Mouse (Mus musculus) forebrain, embryonic 13.5 days (tissue): ENCODE measurements at regions not wholly inside any gene's neighbourhood (a gene's known extent, or its start where the extent isn't known, plus 50 kb on each side); places are given as distances from the start of the nearest gene placed in this dataset.
A peak's percentile ranks its signal among the peaks of the same experiment; 100 is the strongest.

Experiments used
- ATAC-seq: fragments of 200-750 bp; cut with Nextera tagmentation; 2 replicates; pipeline ENCODE4 v1.8.0; 2017
- H3K27ac ChIP-seq: fragments of 300-500 bp; sonication (generic); 2 replicates; pipeline ENCODE4 v1.5.1; 2015; ENCODE audit warnings: inconsistent platforms, mild to moderate bottlenecking, moderate library complexity
- H3K27me3 ChIP-seq: fragments of 300-500 bp; sonication (generic); 2 replicates; pipeline ENCODE4 v1.6.1; 2015; ENCODE audit warnings: mild to moderate bottlenecking, inconsistent platforms
- H3K36me3 ChIP-seq: fragments of 300-500 bp; sonication (generic); 2 replicates; pipeline ENCODE4 v1.6.1; 2015; ENCODE audit warnings: mild to moderate bottlenecking, inconsistent platforms; ENCODE audit not compliant: poor library complexity, severe bottlenecking
- H3K4me1 ChIP-seq: fragments of 300-500 bp; sonication (generic); 2 replicates; pipeline ENCODE4 v1.6.1; 2015; ENCODE audit warnings: inconsistent platforms
- H3K4me2 ChIP-seq: fragments of 300-500 bp; sonication (generic); 2 replicates; pipeline ENCODE4 v1.6.1; 2015; ENCODE audit warnings: inconsistent platforms, mild to moderate bottlenecking, moderate library complexity
- H3K4me3 ChIP-seq: fragments of 300-500 bp; sonication (generic); 2 replicates; pipeline ENCODE4 v1.5.1; 2015; ENCODE audit warnings: mild to moderate bottlenecking, inconsistent platforms
- H3K9ac ChIP-seq: fragments of 300-500 bp; sonication (generic); 2 replicates; pipeline ENCODE4 v1.6.1; 2015; ENCODE audit warnings: mild to moderate bottlenecking, inconsistent platforms
- H3K9me3 ChIP-seq: fragments of 300-500 bp; sonication (generic); replicated peaks from 2 replicates; pipeline ENCODE4 v1.6.1; 2016; ENCODE audit warnings: inconsistent platforms
- WGBS: fragments of 180-500 bp; shearing (Covaris S2); methylation state at CpG from one replicate; pipeline ENCODE4 v1.1.7; 2015; 5-methylcytosine and 5-hydroxymethylcytosine counted together

DNA sequence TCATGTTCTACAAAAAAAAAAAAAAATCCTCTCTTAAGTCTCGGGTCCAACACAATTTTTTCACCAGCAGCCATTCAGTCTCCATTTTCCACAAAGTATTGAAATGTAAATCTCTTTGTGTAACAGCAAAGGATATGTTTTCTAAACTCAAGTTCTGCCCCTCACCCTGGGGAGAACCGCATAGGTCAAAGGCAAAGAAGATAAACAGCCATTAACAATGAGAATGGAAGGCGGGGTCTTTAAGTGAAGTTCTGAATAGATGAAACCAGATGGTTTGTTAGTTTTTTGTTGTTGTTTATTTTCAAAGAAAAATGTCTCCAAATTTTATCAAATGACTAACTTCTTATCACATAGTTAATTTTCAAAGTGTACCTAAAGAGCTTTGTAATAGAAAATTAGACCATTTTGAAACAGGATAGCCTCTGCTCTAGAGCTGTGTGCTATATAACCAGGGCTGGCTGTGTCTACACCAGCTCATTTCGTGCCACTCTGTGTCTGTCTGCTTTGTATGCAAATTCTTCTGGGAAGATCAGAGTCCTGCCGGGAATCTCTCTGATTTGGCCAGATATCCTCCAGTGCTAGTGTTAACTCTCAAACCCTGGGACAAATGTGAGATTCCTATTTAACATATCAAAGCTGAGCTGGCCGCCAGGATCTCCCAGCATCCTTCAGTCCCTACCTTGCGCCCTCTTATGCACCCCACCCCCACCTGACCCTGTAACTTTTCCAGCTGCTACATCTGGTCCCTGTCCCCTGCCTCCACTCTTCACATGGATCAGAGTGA, 240.9 kb downstream of the Qk start:
- 0 out of 2 replicates have a peak, but pooled peaks have one; percentile 30 for ATAC-seq
- Histone ChIP-seq H3K4me3 (no peak overlapping the region), H3K4me2 (no peak overlapping the region), H3K27me3 (no peaks in the 10 kb centered on the region), H3K36me3 (no peaks in the 10 kb centered on the region), H3K4me1 (no peaks in the 10 kb centered on the region), H3K9ac (no peak overlapping the region), H3K27ac (no peak overlapping the region), H3K9me3 (no peaks in the 10 kb centered on the region)
- 40% methylated on average over 7 of the region's 7 CpGs for WGBS

DNA sequence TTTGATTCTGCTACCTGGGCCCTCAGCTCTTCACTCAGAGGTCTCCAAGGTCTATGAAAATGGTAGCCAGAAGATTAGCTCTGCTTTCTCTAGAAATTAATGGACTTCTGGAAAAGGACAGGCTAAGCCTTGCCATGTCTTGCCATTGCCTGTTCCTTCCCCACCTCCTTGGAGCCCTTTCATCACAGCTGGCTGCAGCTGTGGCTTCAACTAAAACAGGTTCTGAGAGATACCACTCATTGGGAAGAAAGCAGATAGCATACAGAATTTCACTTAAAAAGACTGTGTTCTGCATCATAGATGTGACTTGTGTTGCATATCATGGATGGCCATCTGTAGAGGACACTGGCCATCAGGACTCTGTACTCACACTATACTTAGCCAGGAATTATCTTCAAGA, 246.4 kb downstream of the Qk start:
- Histone ChIP-seq H3K27ac (no peak overlapping the region), H3K4me1 (no peaks in the 10 kb centered on the region), H3K9me3 (no peaks in the 10 kb centered on the region), H3K36me3 (no peaks in the 10 kb centered on the region), H3K27me3 (no peaks in the 10 kb centered on the region), H3K4me3 (no peak overlapping the region), H3K4me2 (no peak overlapping the region), H3K9ac (no peak overlapping the region)
- no peak for ATAC-seq

DNA sequence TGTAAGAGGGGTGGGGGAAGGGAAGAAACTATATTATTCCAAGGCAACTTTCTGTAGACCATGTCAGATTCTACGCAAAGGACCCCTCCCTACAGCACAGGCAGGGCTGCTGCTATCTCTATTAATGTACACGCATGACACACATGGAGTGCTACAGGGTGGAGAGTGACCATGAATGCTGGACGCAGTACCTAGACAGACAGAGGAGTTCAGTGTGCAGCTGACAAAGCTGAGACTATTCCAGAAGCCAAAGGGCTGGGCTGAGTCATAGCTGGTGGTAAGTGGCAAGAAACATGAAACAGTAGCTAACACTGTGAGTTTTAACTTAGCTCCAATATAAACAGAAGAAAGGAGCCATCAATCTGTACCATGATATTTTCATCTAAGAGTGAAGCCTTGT, 250.4 kb downstream of the Qk start:
- H3K4me3 ChIP-seq: no peak overlapping the region
- H3K4me1 ChIP-seq: no peaks in the 10 kb centered on the region
- 94% methylated on average over 3 of the region's 3 CpGs for WGBS
- no peak overlapping the region for H3K4me2 ChIP-seq
- H3K27me3 ChIP-seq: no peaks in the 10 kb centered on the region
- no peak for ATAC-seq
- H3K27ac ChIP-seq: no peak overlapping the region
- H3K36me3 ChIP-seq: no peaks in the 10 kb centered on the region
- H3K9ac ChIP-seq: no peak overlapping the region
- no peaks in the 10 kb centered on the region for H3K9me3 ChIP-seq

DNA sequence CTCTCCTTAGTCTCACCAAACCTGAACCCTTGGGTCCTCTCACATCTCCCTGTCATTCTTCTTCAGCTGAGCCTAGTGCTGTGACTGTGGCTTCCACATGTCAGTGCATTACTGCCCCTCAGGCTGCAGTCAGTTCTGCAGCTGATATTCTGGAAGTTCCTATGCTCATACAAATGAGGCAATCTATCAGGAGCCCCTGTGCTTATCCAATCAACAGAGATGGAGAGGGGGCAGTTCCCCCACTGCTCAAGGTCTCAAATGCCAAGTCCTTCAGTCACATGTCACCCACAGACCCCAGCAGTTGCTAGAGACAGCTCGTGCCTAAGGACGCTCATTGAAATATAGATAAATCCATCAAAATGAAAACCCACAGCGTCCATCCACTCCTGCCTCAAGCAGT, 254.5 kb downstream of the Qk start:
- Histone ChIP-seq H3K4me3 (no peak overlapping the region), H3K4me2 (no peak overlapping the region), H3K4me1 (no peaks in the 10 kb centered on the region), H3K9me3 (no peaks in the 10 kb centered on the region), H3K27ac (no peak overlapping the region), H3K27me3 (no peaks in the 10 kb centered on the region), H3K9ac (no peak overlapping the region), H3K36me3 (no peaks in the 10 kb centered on the region)
- WGBS: 95% methylated on average over 3 of the region's 3 CpGs
- ATAC-seq: no peak

DNA sequence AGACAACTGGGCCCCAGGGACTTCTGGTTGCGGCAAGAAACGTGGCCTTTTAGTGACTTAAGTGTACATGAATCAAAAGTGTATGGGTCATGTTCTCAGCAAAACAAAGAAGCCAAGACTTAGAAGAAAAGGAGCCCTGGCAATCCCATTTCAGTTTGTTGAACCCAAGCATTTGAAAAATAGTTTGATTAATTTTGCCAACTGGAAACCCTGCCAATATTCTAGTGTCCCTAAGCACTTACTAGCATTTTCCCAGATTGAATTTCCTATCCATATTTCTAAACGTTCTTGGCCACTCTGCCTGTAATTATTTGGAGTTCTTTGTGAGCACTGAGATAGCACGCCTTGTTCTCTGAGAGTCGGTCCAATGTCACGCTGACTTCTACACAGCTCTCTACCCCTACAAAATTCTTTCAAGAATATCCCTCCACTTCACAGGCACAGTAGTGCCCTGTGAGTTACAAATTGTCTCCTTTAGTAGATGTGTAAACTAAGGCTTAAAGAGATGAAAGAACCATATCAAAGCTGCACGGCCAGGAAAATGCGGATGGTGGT, 257.0 kb downstream of the Qk start:
- Histone ChIP-seq H3K27me3 (no peaks in the 10 kb centered on the region), H3K9ac (no peak overlapping the region), H3K4me3 (no peak overlapping the region), H3K27ac (no peak overlapping the region), H3K4me1 (no peaks in the 10 kb centered on the region), H3K4me2 (no peak overlapping the region), H3K9me3 (no peaks in the 10 kb centered on the region), H3K36me3 (no peaks in the 10 kb centered on the region)
- ATAC-seq: no peak
- 87% methylated on average over 8 of the region's 8 CpGs for WGBS

DNA sequence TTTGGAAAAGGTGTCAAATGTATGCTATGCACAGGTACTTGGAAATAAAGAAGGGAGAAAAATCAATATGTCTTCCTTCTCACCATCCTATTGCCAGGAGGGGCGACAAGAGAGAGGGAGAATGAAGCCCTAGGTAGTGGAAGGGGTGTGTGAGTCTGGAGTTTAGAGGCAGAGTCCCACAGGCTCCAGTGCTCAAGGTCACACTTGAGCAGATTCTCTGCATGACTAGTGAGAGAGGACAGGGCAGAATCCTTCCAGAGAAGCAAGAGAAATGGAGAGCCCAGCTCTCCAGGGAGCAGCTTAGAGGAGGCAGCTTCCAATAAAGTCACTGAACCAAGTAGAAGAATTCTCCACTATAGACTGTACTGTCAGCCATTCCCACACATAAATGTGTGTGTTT, 261.9 kb downstream of the Qk start:
- no peak for ATAC-seq
- H3K9ac ChIP-seq: no peak overlapping the region
- no peak overlapping the region for H3K4me2 ChIP-seq
- H3K4me3 ChIP-seq: no peak overlapping the region
- no peaks in the 10 kb centered on the region for H3K9me3 ChIP-seq
- H3K36me3 ChIP-seq: no peaks in the 10 kb centered on the region
- H3K27me3 ChIP-seq: no peaks in the 10 kb centered on the region
- WGBS: 83% methylated on average over 1 of the region's 1 CpGs
- H3K4me1 ChIP-seq: no peaks in the 10 kb centered on the region
- no peak overlapping the region for H3K27ac ChIP-seq

DNA sequence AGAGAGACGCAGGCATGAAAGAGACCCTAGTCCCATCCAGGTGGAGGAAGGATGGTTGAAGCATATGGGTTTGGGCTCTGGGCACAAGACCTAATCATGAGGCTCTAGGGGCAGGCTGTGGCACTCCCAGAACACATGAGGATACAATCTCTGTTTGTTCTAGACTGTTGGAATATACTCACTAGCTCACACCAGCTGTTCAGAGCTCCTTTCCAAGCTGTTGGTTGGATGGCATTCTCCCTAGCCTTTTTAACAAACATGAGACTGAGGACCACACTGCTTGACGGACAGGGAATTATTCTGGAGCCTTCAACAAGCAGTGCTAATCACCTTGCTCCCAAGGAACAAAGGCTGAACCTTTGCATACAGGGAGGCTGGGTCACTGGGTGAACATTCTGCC, 263.6 kb downstream of the Qk start:
- H3K4me1 ChIP-seq: no peaks in the 10 kb centered on the region
- no peak overlapping the region for H3K27ac ChIP-seq
- no peak for ATAC-seq
- H3K4me2 ChIP-seq: no peak overlapping the region
- no peaks in the 10 kb centered on the region for H3K36me3 ChIP-seq
- H3K9ac ChIP-seq: no peak overlapping the region
- no peaks in the 10 kb centered on the region for H3K27me3 ChIP-seq
- no peaks in the 10 kb centered on the region for H3K9me3 ChIP-seq
- WGBS: 79% methylated on average over 2 of the region's 2 CpGs
- no peak overlapping the region for H3K4me3 ChIP-seq

DNA sequence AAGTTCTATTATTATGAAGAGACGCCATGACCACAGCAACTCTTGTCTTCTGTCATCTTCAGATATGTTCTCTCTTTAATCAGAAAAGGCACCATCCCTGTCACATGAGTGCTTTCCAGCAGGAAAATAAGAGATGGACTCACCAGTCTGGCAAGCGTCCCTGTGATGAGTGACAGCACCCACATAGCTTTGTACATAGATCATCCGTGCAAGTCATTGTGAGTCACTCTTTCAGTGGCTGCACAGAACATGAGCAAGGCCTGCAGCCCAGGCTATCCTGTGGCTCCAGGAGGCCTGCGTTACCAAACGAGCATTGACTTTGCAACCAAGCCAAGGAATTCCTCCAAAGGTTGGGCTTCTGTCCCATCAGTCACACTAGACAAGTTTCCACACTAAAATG, 265.3 kb downstream of the Qk start:
- ATAC-seq: no peak
- no peaks in the 10 kb centered on the region for H3K4me1 ChIP-seq
- H3K36me3 ChIP-seq: no peaks in the 10 kb centered on the region
- no peaks in the 10 kb centered on the region for H3K27me3 ChIP-seq
- H3K4me3 ChIP-seq: no peak overlapping the region
- H3K9me3 ChIP-seq: no peaks in the 10 kb centered on the region
- no peak overlapping the region for H3K27ac ChIP-seq
- no peak overlapping the region for H3K4me2 ChIP-seq
- WGBS: 88% methylated on average over 5 of the region's 5 CpGs
- no peak overlapping the region for H3K9ac ChIP-seq

DNA sequence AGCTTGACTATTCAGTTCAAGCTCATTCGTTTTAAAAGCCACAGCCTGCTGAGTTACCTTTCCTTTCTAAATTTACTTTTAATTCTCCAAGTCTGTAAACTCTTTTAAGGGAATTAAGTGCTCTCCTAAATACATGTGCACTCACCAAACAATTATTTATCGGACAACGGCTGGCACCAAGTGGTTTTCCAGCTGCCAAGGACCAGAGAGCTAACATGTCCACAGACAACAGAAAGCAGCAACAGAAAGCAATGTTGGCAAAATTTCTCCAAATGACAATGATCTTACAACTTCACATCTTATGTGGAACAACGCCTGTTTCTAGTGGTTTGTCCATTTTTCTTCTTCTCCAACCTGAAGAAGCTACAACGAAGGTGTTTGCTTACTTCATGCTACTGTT, 275.3 kb downstream of the Qk start:
- Histone ChIP-seq H3K4me3 (no peak overlapping the region), H3K4me2 (no peak overlapping the region), H3K9me3 (no peaks in the 10 kb centered on the region), H3K27ac (no peak overlapping the region), H3K9ac (no peak overlapping the region), H3K4me1 (no peaks in the 10 kb centered on the region), H3K36me3 (no peaks in the 10 kb centered on the region), H3K27me3 (no peaks in the 10 kb centered on the region)
- ATAC-seq: no peak
- 84% methylated on average over 5 of the region's 5 CpGs for WGBS

DNA sequence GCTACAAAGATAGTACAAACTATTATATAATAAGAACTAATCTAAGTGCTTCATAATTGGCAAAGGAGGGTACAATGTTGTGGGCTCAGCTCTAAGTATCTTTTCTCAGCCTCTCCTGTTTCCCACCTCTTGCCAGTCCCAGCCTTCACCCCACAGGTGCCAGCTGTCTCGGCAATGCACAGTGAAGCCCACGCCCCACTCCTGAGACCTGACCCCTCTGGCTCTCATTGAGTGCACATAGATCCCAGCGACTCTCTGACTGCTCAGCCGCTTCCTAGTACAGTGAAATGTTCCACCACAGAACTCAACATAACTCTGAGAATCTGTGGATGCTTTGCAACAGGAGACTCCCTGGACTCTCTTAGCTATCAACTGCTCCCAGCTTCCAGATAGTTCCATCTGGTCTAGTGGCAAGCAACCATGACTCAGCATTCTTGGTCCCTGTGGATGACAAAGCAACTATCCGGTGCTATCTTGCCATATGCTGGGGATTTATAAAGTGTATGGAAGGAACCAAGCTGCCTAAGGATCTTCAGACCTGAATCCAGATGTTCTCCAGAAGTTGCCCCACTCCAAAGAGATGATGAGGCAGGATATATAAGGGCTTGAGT, 277.5 kb downstream of the Qk start:
- Histone ChIP-seq H3K36me3 (no peaks in the 10 kb centered on the region), H3K4me1 (no peaks in the 10 kb centered on the region), H3K27ac (no peak overlapping the region), H3K9me3 (no peaks in the 10 kb centered on the region), H3K4me3 (no peak overlapping the region), H3K27me3 (no peaks in the 10 kb centered on the region), H3K9ac (no peak overlapping the region), H3K4me2 (no peak overlapping the region)
- WGBS: 94% methylated on average over 5 of the region's 5 CpGs
- ATAC-seq: no peak

DNA sequence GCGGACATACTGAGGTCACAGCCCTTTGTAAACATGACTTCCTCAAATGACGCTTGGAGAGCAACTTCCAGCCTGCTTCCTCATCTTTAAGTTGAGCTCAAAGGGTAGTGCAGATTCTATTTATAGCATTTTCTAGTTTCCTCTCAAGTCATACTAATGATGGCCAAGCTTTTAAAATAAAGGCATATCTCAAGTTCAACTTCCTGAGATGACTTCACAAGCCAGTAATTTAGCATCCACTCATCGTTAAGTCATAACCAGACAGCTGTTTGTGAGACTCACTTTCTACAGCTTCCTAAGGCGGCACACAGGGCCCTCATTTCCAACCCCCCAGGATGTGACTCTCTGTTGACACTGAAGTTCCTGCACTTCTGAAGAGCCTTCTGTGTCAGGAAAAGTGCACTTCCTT, 278.7 kb downstream of the Qk start:
- no peak overlapping the region for H3K9ac ChIP-seq

DNA sequence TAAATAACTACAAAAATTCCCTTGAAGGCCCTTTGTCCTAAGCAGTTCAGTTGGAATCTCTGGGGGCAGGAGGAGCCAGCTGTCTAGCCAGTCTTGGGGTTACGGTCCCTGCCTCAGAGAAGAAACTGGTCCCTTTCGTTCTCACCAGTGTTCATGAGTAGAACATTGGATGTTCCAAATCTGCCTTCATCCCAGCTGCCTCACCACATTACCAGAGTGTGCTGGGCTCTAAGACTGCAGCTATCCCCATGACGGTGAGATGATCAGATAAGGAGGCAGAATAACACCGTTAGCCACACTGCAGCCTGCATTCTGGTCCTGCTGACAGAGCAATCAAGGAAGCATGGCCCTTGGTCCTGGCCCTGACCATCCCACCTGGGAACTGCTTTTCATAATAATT, 279.3 kb downstream of the Qk start:
- H3K9ac ChIP-seq: no peak overlapping the region
- H3K4me1 ChIP-seq: no peaks in the 10 kb centered on the region
- no peak overlapping the region for H3K27ac ChIP-seq
- no peaks in the 10 kb centered on the region for H3K27me3 ChIP-seq
- H3K4me2 ChIP-seq: no peak overlapping the region
- no peaks in the 10 kb centered on the region for H3K36me3 ChIP-seq
- ATAC-seq: no peak
- no peak overlapping the region for H3K4me3 ChIP-seq
- no peaks in the 10 kb centered on the region for H3K9me3 ChIP-seq
- 87% methylated on average over 4 of the region's 4 CpGs for WGBS

More for the DNA sequence above, 278.7 kb downstream of the Qk start:
- no peak for ATAC-seq
- Histone ChIP-seq H3K36me3 (no peaks in the 10 kb centered on the region), H3K4me1 (no peaks in the 10 kb centered on the region), H3K4me3 (no peak overlapping the region), H3K27ac (no peak overlapping the region), H3K9me3 (no peaks in the 10 kb centered on the region), H3K27me3 (no peaks in the 10 kb centered on the region), H3K4me2 (no peak overlapping the region)
- 87% methylated on average over 4 of the region's 4 CpGs for WGBS
